Mouse (Mus musculus) embryo, embryonic 10 days (tissue): ENCODE data around the gene Inpp5e.
A peak's percentile ranks its signal among the peaks of the same experiment; 100 is the strongest.

Experiments used
- DNase-seq: peaks from one replicate; pipeline ENCODE4 v3.0.0-alpha.2; 2015; ENCODE audit warnings: low spot score

Gene Inpp5e

GRCm38 (mm10) chr2:26408515-26409356 is at the start of gene Inpp5e:
Gene Inpp5e, minus strand, starts transcription at chr2:26409203.
- peak; percentile 97 for DNase-seq

DNA sequence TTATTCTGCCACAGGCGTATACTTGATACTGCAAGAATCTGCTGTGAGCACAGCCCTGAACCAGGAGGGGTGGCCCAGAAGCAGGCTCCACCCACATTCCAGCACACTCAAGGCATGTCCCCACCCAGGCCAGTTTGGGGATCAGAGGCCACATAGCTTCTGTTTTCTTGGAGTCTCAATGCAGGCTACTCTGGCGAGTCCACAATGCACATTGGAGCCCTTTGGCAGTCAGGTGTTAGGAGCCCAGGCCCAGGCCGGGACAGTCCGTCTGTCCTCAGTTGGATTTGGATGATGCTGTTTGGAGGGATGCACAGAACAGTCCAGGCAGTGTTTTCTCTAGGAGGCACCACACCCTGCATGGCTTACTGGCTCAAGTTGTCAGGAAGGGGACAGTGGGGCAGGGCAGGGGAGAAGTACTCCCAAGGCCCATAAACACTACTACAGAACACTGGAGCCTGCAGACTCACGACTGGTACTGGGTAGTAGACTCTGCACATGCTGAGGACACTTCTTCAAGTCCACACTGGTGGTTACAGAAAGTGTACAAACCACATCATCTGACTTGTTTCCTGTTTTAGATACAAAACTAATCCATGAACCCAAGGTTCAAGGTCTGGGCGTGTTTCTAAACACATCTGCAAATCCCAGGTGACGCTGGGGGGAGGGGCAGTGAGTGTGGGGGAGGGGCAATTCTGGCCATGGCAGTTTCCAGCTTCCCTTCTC is 49.6 kb upstream of the Inpp5e start:
- peak; percentile 78 for DNase-seq

GRCm38 (mm10) chr2:26449121-26450060 is 40.4 kb upstream of the Inpp5e start:
- DNase-seq = peak; percentile 86

- no peak for DNase-seq
Observed at GRCm38 (mm10) chr2:26447451-26447850, 38.4 kb upstream of the Inpp5e start.

DNA sequence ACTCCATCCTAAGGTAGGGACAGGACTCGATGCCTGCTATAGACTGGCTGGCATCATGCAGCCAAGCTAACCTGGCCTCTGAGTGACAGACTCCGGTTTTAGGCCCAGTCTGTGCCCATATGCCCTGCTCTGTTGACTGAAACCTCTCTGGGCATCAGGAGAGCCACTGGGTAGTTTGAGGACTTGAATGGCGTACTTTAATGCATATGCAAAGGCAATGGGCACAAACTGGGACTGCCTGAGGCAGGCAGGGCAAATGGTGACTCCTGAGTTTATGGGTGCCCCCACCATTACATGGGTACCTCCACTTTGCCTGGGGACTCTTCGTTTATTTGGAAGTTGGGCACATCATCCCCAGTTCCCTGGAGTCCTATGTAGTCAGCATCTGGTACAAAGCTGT is 37.7 kb upstream of the Inpp5e start:
- no peak for DNase-seq

GRCm38 (mm10) chr2:26445666-26446445 is 36.9 kb upstream of the Inpp5e start:
- peak; percentile 95 for DNase-seq

- peak; percentile 99 for DNase-seq
Observed at GRCm38 (mm10) chr2:26444946-26445665, 36.1 kb upstream of the Inpp5e start, which contains the start of gene Sec16a. Gene Sec16a, minus strand, starts transcription at chr2:26445216.

DNA sequence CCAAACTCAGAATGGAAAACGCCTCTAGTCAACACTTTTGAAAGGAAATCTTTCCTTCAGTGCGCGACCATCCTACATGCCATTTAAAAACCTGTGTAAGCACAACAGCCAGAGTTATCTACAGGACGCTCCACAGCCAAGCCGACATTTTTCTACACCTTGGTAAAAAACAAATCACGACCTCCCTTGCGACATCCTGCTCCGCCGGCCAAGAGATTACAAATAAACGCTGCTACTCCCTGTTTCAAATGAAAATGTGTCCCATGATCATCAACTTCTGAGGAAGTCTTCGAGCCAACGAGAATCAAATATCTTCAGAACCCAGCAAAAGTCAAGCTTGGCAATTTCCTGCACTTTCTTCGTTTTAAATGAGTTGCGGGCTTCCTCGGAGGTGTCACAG is 35.4 kb upstream of the Inpp5e start:
- DNase-seq = no peak

- no peak for DNase-seq
Observed at GRCm38 (mm10) chr2:26443876-26444275, 34.9 kb upstream of the Inpp5e start.

- DNase-seq = no peak
Observed at GRCm38 (mm10) chr2:26442843-26443242, 33.8 kb upstream of the Inpp5e start.

- no peak for DNase-seq
Observed at GRCm38 (mm10) chr2:26441688-26442087, 32.7 kb upstream of the Inpp5e start.

DNA sequence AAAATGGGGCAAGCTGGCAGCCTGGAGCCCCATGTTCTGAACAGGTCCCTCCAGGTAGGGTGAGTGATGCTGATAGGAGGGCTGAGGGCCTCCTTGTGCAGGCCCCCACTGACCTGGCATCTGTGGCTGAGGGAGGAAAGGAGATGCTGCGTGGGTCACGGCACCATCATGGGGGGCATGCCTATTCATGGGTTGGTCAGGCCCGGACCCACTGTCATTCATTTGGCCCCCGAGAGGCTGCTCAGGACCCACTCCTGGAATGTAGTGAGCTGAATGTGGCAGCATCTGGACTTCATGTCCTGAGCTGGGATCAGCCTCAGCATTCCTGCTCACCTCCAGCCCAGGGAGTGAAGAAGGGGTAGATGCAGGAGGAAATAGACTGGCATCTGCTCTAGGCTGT is 32.3 kb upstream of the Inpp5e start:
- DNase-seq = no peak

- DNase-seq = no peak
Observed at GRCm38 (mm10) chr2:26439671-26440070, 30.7 kb upstream of the Inpp5e start.

DNA sequence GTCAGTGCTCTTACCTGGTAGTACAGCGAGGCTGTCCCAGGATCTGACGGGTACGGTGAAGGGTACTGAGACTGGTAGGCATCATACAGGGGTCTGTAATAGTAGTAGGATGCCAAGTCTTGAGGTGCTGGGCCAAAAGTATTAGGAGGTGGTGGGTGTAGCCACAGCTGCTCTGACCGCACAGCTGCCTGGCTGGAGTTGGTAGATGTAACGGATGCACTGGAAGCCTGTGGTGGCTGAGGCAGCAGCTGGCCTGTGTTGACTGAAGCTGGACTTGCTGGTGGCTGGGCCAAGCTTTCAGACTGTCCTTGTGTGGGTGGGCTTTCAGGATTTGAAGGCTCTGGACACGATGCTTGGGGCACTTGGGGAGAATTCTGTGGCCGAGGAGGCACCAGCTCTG is 29.4 kb upstream of the Inpp5e start:
- DNase-seq = no peak

DNA sequence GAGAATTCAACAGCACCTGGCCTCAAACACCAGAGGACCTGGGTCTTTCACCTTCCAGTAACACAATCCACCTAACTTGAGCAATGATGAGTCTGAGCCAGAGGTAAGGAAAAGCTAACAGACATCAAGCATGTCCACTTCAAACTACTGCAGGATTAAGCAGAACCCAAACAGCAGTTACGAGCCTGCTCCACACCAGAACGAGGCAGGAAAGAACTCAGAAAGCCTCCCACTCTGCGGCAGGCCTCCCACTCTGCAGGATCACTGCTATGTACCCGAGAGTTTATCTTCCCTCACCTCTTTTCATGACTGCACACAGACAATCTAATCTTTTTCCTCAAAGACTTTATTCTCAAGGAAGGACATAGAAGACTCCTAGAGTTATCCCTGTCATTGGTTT is 28.2 kb upstream of the Inpp5e start:
- no peak for DNase-seq

GRCm38 (mm10) chr2:26434791-26435572 is 26.0 kb upstream of the Inpp5e start:
- DNase-seq = no peak

- DNase-seq = no peak
Observed at GRCm38 (mm10) chr2:26429851-26430250, 20.8 kb upstream of the Inpp5e start.

GRCm38 (mm10) chr2:26424541-26424940 is 15.5 kb upstream of the Inpp5e start:
- no peak for DNase-seq

- DNase-seq = no peak
Observed at GRCm38 (mm10) chr2:26423086-26423485, 14.1 kb upstream of the Inpp5e start.

DNA sequence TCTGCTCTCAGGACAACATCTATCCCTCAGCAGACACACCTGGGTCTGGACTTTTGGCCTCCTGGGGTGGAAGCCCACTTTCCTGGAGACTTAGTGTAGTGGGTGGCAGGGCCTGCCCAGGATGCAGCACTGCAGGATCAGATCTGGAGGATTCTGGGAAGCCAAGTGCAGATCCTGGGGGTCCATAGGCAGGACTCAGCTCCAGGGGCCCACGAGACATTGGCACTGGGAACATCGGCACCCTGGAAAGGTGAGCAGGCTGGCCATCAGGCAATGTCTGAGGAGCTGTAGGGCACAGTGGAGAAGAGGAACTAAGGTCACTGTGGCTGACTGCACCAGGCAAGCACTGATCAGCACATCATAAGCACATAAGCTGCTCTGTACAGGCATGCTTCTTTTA is 13.0 kb upstream of the Inpp5e start:
- DNase-seq = no peak
